Mouse (Mus musculus): ENCODE measurements at regions not wholly inside any gene's neighbourhood (a gene's known extent, or its start where the extent isn't known, plus 50 kb on each side); places are given as distances from the start of the nearest gene placed in this dataset.

- H3K4me3 ChIP-seq, result no peak overlapping the region
- no peak for ATAC-seq (ENCODE audit: insufficient number of reproducible peaks, low FRiP score, low TSS enrichment, low read depth)
- 20% methylated on average over 3 of the region's 3 CpGs for WGBS
- no peaks in the 10 kb centered on the region for H3K36me3 ChIP-seq
- no peaks in the 10 kb centered on the region for H3K27me3 ChIP-seq
- no peak overlapping the region for H3K27ac ChIP-seq
- no peak overlapping the region for H3K9ac ChIP-seq
- H3K9me3 ChIP-seq, result no peaks in the 10 kb centered on the region
- H3K4me1 ChIP-seq, result no peaks in the 10 kb centered on the region
- no peak overlapping the region for H3K4me2 ChIP-seq
Measured at GRCm38 (mm10) chr16:77252349-77252748, 238.8 kb downstream of the Usp25 start.

DNA sequence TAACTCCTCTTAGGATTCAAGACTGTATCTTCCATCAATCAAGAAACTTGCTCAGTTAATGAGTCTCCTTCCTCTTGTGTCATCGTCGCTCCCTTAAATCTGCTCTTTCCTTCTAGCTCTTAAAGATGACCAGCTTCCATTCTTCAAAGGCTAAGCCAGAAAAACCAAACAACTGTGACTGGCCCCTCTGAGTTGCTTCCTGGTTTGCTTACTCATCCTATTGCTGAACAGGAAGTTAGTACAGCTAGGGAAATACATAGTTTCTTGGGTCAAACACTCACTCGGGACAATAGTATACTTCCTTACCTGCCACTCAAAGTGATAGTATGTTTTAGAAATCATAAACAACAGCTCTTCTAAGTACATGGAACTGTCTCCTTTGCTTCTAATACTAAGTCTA is 237.9 kb downstream of the Usp25 start:
- Histone ChIP-seq H3K9ac (no peak overlapping the region), H3K9me3 (no peaks in the 10 kb centered on the region), H3K36me3 (no peaks in the 10 kb centered on the region), H3K4me1 (no peaks in the 10 kb centered on the region), H3K4me2 (no peak overlapping the region), H3K4me3 (no peak overlapping the region), H3K27ac (no peak overlapping the region), H3K27me3 (no peaks in the 10 kb centered on the region)
- no peak for ATAC-seq (ENCODE audit: insufficient number of reproducible peaks, low FRiP score, low TSS enrichment, low read depth)
- 66% methylated on average over 3 of the region's 3 CpGs for WGBS

DNA sequence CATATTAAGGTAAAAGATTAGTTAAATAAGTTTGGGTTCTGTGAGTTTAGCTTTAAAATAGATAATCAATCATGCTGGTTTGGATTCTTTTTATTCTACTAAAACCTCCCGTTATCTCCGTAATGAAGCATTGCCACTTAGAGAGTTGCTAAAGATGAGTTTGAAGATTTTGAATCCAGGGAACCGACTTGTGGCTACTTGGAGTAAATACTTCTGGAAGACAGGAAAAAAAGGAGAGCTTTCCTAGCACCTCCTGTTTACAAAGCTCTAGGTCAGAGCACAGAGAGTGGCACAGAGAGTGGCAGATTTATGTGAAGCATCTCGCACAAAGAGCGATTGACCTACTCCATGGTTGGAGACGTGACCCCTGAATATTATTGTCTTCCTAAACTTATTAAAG is 227.4 kb downstream of the Usp25 start:
- H3K4me2 ChIP-seq, result no peak overlapping the region
- H3K36me3 ChIP-seq, result no peaks in the 10 kb centered on the region
- no peak overlapping the region for H3K27ac ChIP-seq
- H3K27me3 ChIP-seq, result no peaks in the 10 kb centered on the region
- H3K4me1 ChIP-seq, result peaks cover 18% of the 10 kb centered on the region
- 74% methylated on average over 6 of the region's 6 CpGs for WGBS
- no peak for ATAC-seq (ENCODE audit: insufficient number of reproducible peaks, low FRiP score, low TSS enrichment, low read depth)
- no peak overlapping the region for H3K4me3 ChIP-seq
- no peak overlapping the region for H3K9ac ChIP-seq
- no peaks in the 10 kb centered on the region for H3K9me3 ChIP-seq

DNA sequence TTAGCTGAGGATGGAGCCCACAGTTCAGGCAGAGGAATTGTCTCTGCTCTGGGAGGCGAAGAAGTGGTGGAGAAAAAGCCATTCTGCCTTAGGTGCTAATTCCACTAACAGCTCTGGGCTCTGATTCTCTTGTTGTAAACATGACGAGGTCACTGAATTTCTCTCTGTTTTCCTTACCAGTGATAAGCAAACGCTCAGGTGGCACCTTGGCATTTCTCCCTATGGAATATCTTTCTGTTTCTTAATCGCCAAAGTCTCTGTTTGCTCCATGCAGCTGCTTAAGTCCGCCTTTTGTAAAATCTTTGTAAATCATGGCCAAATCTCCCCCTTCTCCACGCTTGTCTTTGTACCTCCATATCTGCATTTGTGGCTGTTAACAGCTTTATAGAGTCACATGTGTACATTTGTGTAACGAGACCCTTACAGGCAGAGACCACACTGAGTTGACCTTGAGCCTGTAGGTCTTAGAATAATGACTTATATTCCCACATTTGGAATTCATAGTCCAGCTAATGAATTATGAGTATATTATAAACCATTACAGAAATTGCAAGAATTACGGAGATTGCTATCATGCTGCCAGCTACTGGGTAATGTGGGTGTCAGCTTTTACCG is 225.8 kb downstream of the Usp25 start:
- Histone ChIP-seq H3K9ac (no peak overlapping the region), H3K9me3 (no peaks in the 10 kb centered on the region), H3K27ac (no peak overlapping the region), H3K4me3 (no peak overlapping the region), H3K27me3 (no peaks in the 10 kb centered on the region), H3K4me2 (no peak overlapping the region), H3K4me1 (peaks cover 18% of the 10 kb centered on the region), H3K36me3 (no peaks in the 10 kb centered on the region)
- 52% methylated on average over 9 of the region's 9 CpGs for WGBS
- no peak for ATAC-seq (ENCODE audit: insufficient number of reproducible peaks, low FRiP score, low TSS enrichment, low read depth)

- no peak overlapping the region for H3K4me2 ChIP-seq
- WGBS, result 42% methylated on average over 13 of the region's 13 CpGs
- no peaks in the 10 kb centered on the region for H3K36me3 ChIP-seq
- no peaks in the 10 kb centered on the region for H3K9me3 ChIP-seq
- H3K9ac ChIP-seq, result no peak overlapping the region
- no peak overlapping the region for H3K4me3 ChIP-seq
- no peak for ATAC-seq (ENCODE audit: insufficient number of reproducible peaks, low FRiP score, low TSS enrichment, low read depth)
- no peak overlapping the region for H3K27ac ChIP-seq
- H3K4me1 ChIP-seq, result peaks cover 18% of the 10 kb centered on the region
- H3K27me3 ChIP-seq, result no peaks in the 10 kb centered on the region
Measured at GRCm38 (mm10) chr16:77238358-77239175, 225.1 kb downstream of the Usp25 start.

DNA sequence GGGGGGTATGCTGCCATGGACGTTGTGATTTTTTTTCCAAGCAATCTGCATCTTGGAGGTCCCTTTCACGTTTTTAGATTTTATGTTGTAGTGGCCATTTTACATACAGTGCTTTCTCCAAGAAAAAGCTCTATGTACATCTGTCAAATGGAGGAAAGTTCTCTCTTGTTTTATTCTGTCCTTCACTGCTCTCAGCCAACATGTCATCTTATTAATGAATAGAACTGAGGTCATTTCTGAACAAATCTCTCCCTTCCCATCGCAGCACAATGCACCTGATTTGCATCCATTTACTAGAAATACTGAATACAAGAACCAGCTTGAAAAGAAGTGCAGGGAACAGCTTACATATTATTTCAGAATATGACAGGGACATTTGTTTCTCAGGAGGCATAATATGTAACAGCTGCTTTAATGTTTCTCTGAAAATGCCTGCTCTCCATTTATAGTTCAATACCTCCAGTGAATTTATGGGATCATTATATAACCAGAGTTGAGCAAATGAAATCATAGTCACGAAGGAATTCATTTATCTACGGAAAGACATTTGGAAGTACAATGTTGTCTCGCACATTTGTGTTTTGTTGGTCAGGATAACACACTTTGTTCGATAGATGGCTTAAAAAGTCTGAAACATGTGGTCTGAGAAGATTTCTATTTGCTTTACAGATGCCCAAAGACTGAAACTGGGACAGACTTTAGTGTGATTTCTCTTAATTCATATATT is 224.3 kb downstream of the Usp25 start:
- H3K9me3 ChIP-seq, result no peaks in the 10 kb centered on the region
- H3K27me3 ChIP-seq, result no peaks in the 10 kb centered on the region
- H3K27ac ChIP-seq, result no peak overlapping the region
- ATAC-seq (ENCODE audit: insufficient number of reproducible peaks, low FRiP score, low TSS enrichment, low read depth), result no peak
- peaks cover 18% of the 10 kb centered on the region for H3K4me1 ChIP-seq
- H3K9ac ChIP-seq, result no peak overlapping the region
- no peaks in the 10 kb centered on the region for H3K36me3 ChIP-seq
- H3K4me2 ChIP-seq, result no peak overlapping the region
- 49% methylated on average over 7 of the region's 7 CpGs for WGBS
- no peak overlapping the region for H3K4me3 ChIP-seq

DNA sequence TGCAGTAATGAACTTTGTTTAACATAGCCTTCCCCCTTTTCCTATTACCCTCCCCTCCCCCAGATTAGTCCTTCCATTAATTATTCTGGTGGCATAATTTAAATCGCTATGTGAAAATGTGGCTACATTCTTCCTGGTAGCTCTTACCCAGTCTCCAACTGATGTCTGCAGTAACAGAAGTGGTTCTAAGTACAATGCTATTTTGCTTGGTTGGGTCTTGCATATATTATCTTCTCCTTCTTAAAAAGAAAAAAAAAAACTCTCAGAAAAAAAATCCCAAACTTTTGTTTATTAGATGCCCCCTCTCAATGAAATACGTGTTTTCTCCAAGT is 223.7 kb downstream of the Usp25 start:
- H3K36me3 ChIP-seq, result no peaks in the 10 kb centered on the region
- H3K27ac ChIP-seq, result no peak overlapping the region
- peak overlapping the region; percentile 52 for H3K4me2 ChIP-seq
- peak overlapping the region; percentile 30 for H3K4me3 ChIP-seq
- no peaks in the 10 kb centered on the region for H3K27me3 ChIP-seq
- peaks cover 18% of the 10 kb centered on the region for H3K4me1 ChIP-seq
- WGBS, result 72% methylated on average over 2 of the region's 2 CpGs
- ATAC-seq (ENCODE audit: insufficient number of reproducible peaks, low FRiP score, low TSS enrichment, low read depth), result no peak
- H3K9ac ChIP-seq, result no peak overlapping the region
- H3K9me3 ChIP-seq, result no peaks in the 10 kb centered on the region

- peak overlapping the region; percentile 52 for H3K4me2 ChIP-seq
- H3K9ac ChIP-seq, result no peak overlapping the region
- H3K36me3 ChIP-seq, result no peaks in the 10 kb centered on the region
- H3K27me3 ChIP-seq, result no peaks in the 10 kb centered on the region
- peaks cover 18% of the 10 kb centered on the region for H3K4me1 ChIP-seq
- no peaks in the 10 kb centered on the region for H3K9me3 ChIP-seq
- H3K27ac ChIP-seq, result no peak overlapping the region
- WGBS, result 23% methylated on average over 13 of the region's 13 CpGs
- peak overlapping the region; percentile 30 for H3K4me3 ChIP-seq
- ATAC-seq (ENCODE audit: insufficient number of reproducible peaks, low FRiP score, low TSS enrichment, low read depth), result no peak
Measured at GRCm38 (mm10) chr16:77236509-77237271, 223.2 kb downstream of the Usp25 start.

- Histone ChIP-seq H3K9ac (no peak overlapping the region), H3K4me3 (no peak overlapping the region), H3K36me3 (no peaks in the 10 kb centered on the region), H3K27me3 (no peaks in the 10 kb centered on the region), H3K9me3 (no peaks in the 10 kb centered on the region), H3K4me2 (no peak overlapping the region), H3K4me1 (peaks cover 18% of the 10 kb centered on the region), H3K27ac (no peak overlapping the region)
- WGBS, result 60% methylated on average over 4 of the region's 4 CpGs
- no peak for ATAC-seq (ENCODE audit: insufficient number of reproducible peaks, low FRiP score, low TSS enrichment, low read depth)
Measured at GRCm38 (mm10) chr16:77236021-77236420, 222.5 kb downstream of the Usp25 start.

DNA sequence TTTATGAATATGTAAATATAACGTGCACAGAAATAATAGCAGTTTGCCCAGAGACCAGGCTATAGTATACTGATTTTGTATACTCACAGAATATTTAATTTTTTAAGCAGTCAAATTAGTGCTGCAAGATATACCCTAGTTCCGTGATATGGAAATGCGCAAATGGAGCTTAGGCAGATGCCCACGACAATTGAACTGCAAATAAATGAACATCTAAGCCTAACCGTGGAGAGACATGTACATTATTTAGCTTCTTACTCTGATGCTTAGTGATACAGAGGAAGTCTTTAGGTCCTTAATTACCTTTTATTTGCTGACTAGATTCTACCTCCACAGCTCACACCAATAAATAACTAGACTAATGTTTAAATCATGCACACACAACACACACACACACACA is 221.9 kb downstream of the Usp25 start:
- peaks cover 18% of the 10 kb centered on the region for H3K4me1 ChIP-seq
- ATAC-seq (ENCODE audit: insufficient number of reproducible peaks, low FRiP score, low TSS enrichment, low read depth), result no peak
- no peak overlapping the region for H3K27ac ChIP-seq

More for the DNA sequence above, 221.9 kb downstream of the Usp25 start:
- H3K9me3 ChIP-seq, result no peaks in the 10 kb centered on the region
- 83% methylated on average over 5 of the region's 5 CpGs for WGBS
- H3K4me3 ChIP-seq, result no peak overlapping the region
- H3K4me2 ChIP-seq, result no peak overlapping the region
- H3K36me3 ChIP-seq, result no peaks in the 10 kb centered on the region
- H3K27me3 ChIP-seq, result no peaks in the 10 kb centered on the region
- no peak overlapping the region for H3K9ac ChIP-seq

Data from limb, embryonic 15.5 days (tissue).